Mouse (Mus musculus) myocyte (in vitro differentiated cells): ENCODE measurements around the gene Tgfb1.

Experiments used
- E2F4 ChIP-seq: IDR thresholded peaks from one replicate; pipeline ENCODE4 v1.6.1; 2011; ENCODE audit warnings: mild to moderate bottlenecking, control low read depth, moderate library complexity; ENCODE audit not compliant: insufficient read depth
- MYOD1 ChIP-seq, 3 experiments: IDR thresholded peaks; one replicate each; pipeline ENCODE4 v1.6.1; 2011; ENCODE audit warnings: control low read depth in 2 of 3, low read depth in 2 of 3, mild to moderate bottlenecking in 2 of 3, moderate library complexity in 1 of 3; ENCODE audit not compliant: insufficient read length in 2 of 3, control insufficient read depth in 1 of 3
- MYOG ChIP-seq, 3 experiments: IDR thresholded peaks; one replicate each; pipeline ENCODE4 v1.6.1; 2011; ENCODE audit warnings: control low read depth in 2 of 3, low read depth in 2 of 3, mild to moderate bottlenecking in 2 of 3; ENCODE audit not compliant: insufficient read length in 2 of 3, control insufficient read depth in 1 of 3, insufficient read depth in 1 of 3
- POLR2A ChIP-seq: IDR thresholded peaks from one replicate; pipeline ENCODE4 v1.6.1; 2011; ENCODE audit warnings: low read depth, mild to moderate bottlenecking, control low read depth, moderate library complexity; ENCODE audit not compliant: insufficient read length
- REST ChIP-seq: IDR thresholded peaks from one replicate; pipeline ENCODE4 v1.6.1; 2011; ENCODE audit warnings: mild to moderate bottlenecking, control low read depth, moderate library complexity; ENCODE audit not compliant: insufficient read depth, insufficient read length
- USF1 ChIP-seq: IDR thresholded peaks from one replicate; pipeline ENCODE4 v1.6.1; 2011; ENCODE audit warnings: low read depth, mild to moderate bottlenecking, control low read depth, moderate library complexity

GRCm38 (mm10) chr7:25672442-25672841 lies 14.4 kb upstream of the Tgfb1 start:
- TF ChIP-seq POLR2A (no peak), USF1 (no peak), REST (no peak), MYOD1 (IDR thresholded peaks at IDR 0.05; ENCODE audit: control insufficient read depth in 1 of 3, insufficient read length in 2 of 3, low read depth in 2 of 3) (no peak), MYOG (IDR thresholded peaks at IDR 0.05; ENCODE audit: control insufficient read depth in 1 of 3, insufficient read depth in 1 of 3, insufficient read length in 2 of 3, low read depth in 2 of 3) (no peak), E2F4 (no peak)
